Mouse (Mus musculus) MN1 (cell line): ENCODE results near the gene Krtap1-5.
"Not testable (repeated sequence)": the region's sequence is repeated elsewhere in the genome, so short reads cannot be mapped to it uniquely, and the experiment has no call there.

Source experiments
- DNase-seq: peaks from one replicate; pipeline ENCODE4 v3.0.0-alpha.2; 2016; ENCODE audit warnings: low spot score

The Krtap1-5 gene

GRCm38 (mm10) chr11:99580636-99581035, at the start of gene Krtap1-5:
Gene Krtap1-5 (minus strand): TSS chr11:99581016.
- DNase-seq: no peak

GRCm38 (mm10) chr11:99628138-99628537, 47.3 kb upstream of the Krtap1-5 start, which contains the start of gene Krtap4-1:
Gene Krtap4-1 (minus strand): TSS chr11:99628238.
- DNase-seq: no peak

- no peak for DNase-seq
Observed at GRCm38 (mm10) chr11:99620335-99620734, 39.5 kb upstream of the Krtap1-5 start, which contains the start of gene Gm11562. Gene Gm11562 (minus strand): TSS chr11:99620435.

- DNase-seq: no peak
Observed at GRCm38 (mm10) chr11:99614796-99615363, 34.1 kb upstream of the Krtap1-5 start, which contains the start of gene Krtap2-4. Gene Krtap2-4 (minus strand): TSS chr11:99614846.

- DNase-seq: not testable (repeated sequence)
Observed at GRCm38 (mm10) chr11:99610089-99610488, 29.3 kb upstream of the Krtap1-5 start, which contains the start of gene Gm11937. Gene Gm11937 (minus strand): TSS chr11:99610189.

GRCm38 (mm10) chr11:99609126-99609525, 28.3 kb upstream of the Krtap1-5 start:
- DNase-seq: no peak

- not testable (repeated sequence) for DNase-seq
Observed at GRCm38 (mm10) chr11:99603208-99603607, 22.4 kb upstream of the Krtap1-5 start, which contains the start of gene Gm11938. Gene Gm11938 (minus strand): TSS chr11:99603308.

GRCm38 (mm10) chr11:99597742-99598141, 16.9 kb upstream of the Krtap1-5 start, which contains the start of gene Krtap9-3:
Gene Krtap9-3 (minus strand): TSS chr11:99598105.
- DNase-seq: not testable (repeated sequence)

GRCm38 (mm10) chr11:99590981-99591380, 10.2 kb upstream of the Krtap1-5 start, which contains the start of gene Krtap1-3:
Gene Krtap1-3 (minus strand): TSS chr11:99591339.
- no peak for DNase-seq

GRCm38 (mm10) chr11:99585096-99585495, 4.3 kb upstream of the Krtap1-5 start:
- DNase-seq: no peak

GRCm38 (mm10) chr11:99583245-99583704, 2.5 kb upstream of the Krtap1-5 start, which contains the start of gene Krtap1-4:
Gene Krtap1-4 (minus strand): TSS chr11:99583654.
- DNase-seq: no peak

- DNase-seq: no peak
Observed at GRCm38 (mm10) chr11:99581564-99581963, 748 bp upstream of the Krtap1-5 start.

GRCm38 (mm10) chr11:99581051-99581450, 235 bp upstream of the Krtap1-5 start:
- no peak for DNase-seq

- DNase-seq: no peak
Observed at GRCm38 (mm10) chr11:99574106-99574505, 6.7 kb downstream of the Krtap1-5 start.

- no peak for DNase-seq
Observed at GRCm38 (mm10) chr11:99573164-99573563, 7.7 kb downstream of the Krtap1-5 start.

- DNase-seq: no peak
Observed at GRCm38 (mm10) chr11:99566530-99566929, 14.3 kb downstream of the Krtap1-5 start, which contains the start of gene Krtap3-1. Gene Krtap3-1 (minus strand): TSS chr11:99566630.

- no peak for DNase-seq
Observed at GRCm38 (mm10) chr11:99562580-99562979, 18.2 kb downstream of the Krtap1-5 start.

GRCm38 (mm10) chr11:99559366-99559765, 21.4 kb downstream of the Krtap1-5 start, which contains the start of gene Gm11939:
Gene Gm11939 (minus strand): TSS chr11:99559466.
- DNase-seq: no peak

GRCm38 (mm10) chr11:99557976-99558745, 22.7 kb downstream of the Krtap1-5 start:
- DNase-seq: no peak

GRCm38 (mm10) chr11:99556753-99557152, 24.1 kb downstream of the Krtap1-5 start, which contains the start of gene Krtap3-2:
Gene Krtap3-2 (minus strand): TSS chr11:99556853.
- DNase-seq: no peak

GRCm38 (mm10) chr11:99556195-99556594, 24.6 kb downstream of the Krtap1-5 start:
- DNase-seq: no peak

- no peak for DNase-seq
Observed at GRCm38 (mm10) chr11:99550765-99551164, 30.1 kb downstream of the Krtap1-5 start, which contains the start of gene Krtap3-3. Gene Krtap3-3 (minus strand): TSS chr11:99550865.
